28 mouse cellular contexts compared by ENCODE assay signal in the genomic region with DNA sequence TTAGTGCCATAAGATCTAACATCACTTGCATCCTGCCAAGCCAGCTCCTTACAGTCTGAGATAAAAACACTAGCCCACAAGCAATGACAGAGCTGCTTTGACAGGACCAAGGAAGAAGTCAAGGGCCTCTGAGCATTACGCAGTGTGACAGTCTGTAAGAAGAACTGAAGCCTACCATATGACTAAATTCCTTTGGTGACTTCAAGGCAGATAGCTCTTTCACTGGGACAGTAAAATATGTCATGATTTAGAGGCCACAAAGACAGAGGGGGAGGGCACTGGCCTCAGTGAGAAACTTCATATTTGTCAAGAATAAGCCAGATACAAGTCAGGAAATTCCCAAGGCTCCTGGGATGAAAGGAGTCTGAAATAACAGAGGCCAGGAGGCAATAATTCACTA. TPM values are rescaled to one million over a fixed set of nuclear protein-coding genes. Genes with fewer than 3 reads are reported as not detected.
A peak's percentile ranks its signal among the peaks of the same experiment; 100 is the strongest.
DNase-seq lines count a peak whose midpoint lies in the region; ATAC-seq and TF ChIP-seq lines count a peak whose summit lies in the region.
"Had no signal": no experiment of that assay in that cellular context is flagged by ENCODE, and none has a peak within 500 bp of the region (broad histone marks: within the 10 kb centered on the region; RNA-seq: fewer than 3 reads in every experiment).

No protein-coding gene starts in this region.

- DNase-seq in adrenal gland, adult (ENCODE audit: inconsistent age in 2 of 2, low spot score in 1 of 2), result peak; percentile 34 to 84
- DNase-seq in adrenal gland, adult 18-20 months (ENCODE audit: low spot score in 2 of 2), result no peak
- peak; percentile 0 for DNase-seq in limb, embryonic 14.5 days (ENCODE audit: low spot score)
- DNase-seq in limb, embryonic 10.5 days (ENCODE audit: low spot score), result no peak
- DNase-seq in adrenal gland, postnatal 36 days, result peak; percentile 15 to 35
- peak; percentile 85 for DNase-seq in kidney, postnatal 0 days (ENCODE audit: low spot score)
- DNase-seq in cerebellum, adult 18-20 months, result no peak
- no peak for DNase-seq in urinary bladder, postnatal 4 days (ENCODE audit: low spot score in 2 of 2)
- DNase-seq: cerebellum, adult 9-11 months; gastrocnemius, postnatal 25 days; heart, adult 18-20 months; right cerebral cortex, adult 18-20 months; right cerebral cortex, postnatal 4 days; thymus, postnatal 14 days had no signal

- no peak overlapping the region for H3K9ac ChIP-seq in limb, embryonic 14.5 days (ENCODE audit: low read depth, low read length, severe bottlenecking)
- no peak overlapping the region for H3K9ac ChIP-seq in kidney, postnatal 0 days (ENCODE audit: low read depth, low read length)
- H3K9ac ChIP-seq: embryonic facial prominence, embryonic 15.5 days; forebrain, embryonic 15.5 days; heart, embryonic 13.5 days; hindbrain, embryonic 12.5 days; limb, embryonic 13.5 days; liver, embryonic 15.5 days; midbrain, embryonic 15.5 days; neural tube, embryonic 12.5 days had no signal

- WGBS in limb, embryonic 14.5 days, result 77% methylated on average over 1 of the region's 1 CpGs
- 93% methylated on average over 1 of the region's 1 CpGs for WGBS in limb, embryonic 10.5 days
- WGBS in kidney, postnatal 0 days, result 48% methylated on average over 1 of the region's 1 CpGs

- no peak overlapping the region for H3K4me3 ChIP-seq in limb, embryonic 14.5 days (replicated peaks; ENCODE audit: low read length)
- no peak overlapping the region for H3K4me3 ChIP-seq in limb, embryonic 10.5 days
- H3K4me3 ChIP-seq in kidney, postnatal 0 days (replicated peaks; ENCODE audit: low read depth, low read length), result no peak overlapping the region
- H3K4me3 ChIP-seq: embryonic facial prominence, embryonic 15.5 days; forebrain, embryonic 15.5 days; heart, embryonic 13.5 days; hindbrain, embryonic 12.5 days; limb, embryonic 13.5 days; liver, embryonic 15.5 days; megakaryocyte, embryonic 14.5 days; midbrain, embryonic 15.5 days; neural tube, embryonic 12.5 days had no signal

- TF ChIP-seq POLR2A in limb, embryonic 14.5 days (IDR thresholded peaks at IDR 0.05; ENCODE audit: borderline replicate concordance, extremely low read depth, insufficient read depth, insufficient read length), result no peak

- TF ChIP-seq CTCF in kidney, postnatal 0 days (IDR thresholded peaks at IDR 0.05; ENCODE audit: low read depth), result no peak

- no peak for ATAC-seq in limb, embryonic 14.5 days (ENCODE audit: low FRiP score, low read depth)
- ATAC-seq in kidney, postnatal 0 days (replicated peaks; ENCODE audit: low FRiP score, low read depth), result peak; percentile 73; the same call in 1 of the 2 replicates
- ATAC-seq: activated CD4-positive, CD25-positive, alpha-beta regulatory T cell, adult 4 months; forebrain, embryonic 15.5 days; midbrain, embryonic 15.5 days had no signal

- no peaks in the 10 kb centered on the region for H3K36me3 ChIP-seq in limb, embryonic 14.5 days (ENCODE audit: control insufficient read depth, insufficient read depth, low read length)
- H3K36me3 ChIP-seq in limb, embryonic 10.5 days, result no peaks in the 10 kb centered on the region
- H3K36me3 ChIP-seq in kidney, postnatal 0 days (ENCODE audit: insufficient read depth, low read length), result no peaks in the 10 kb centered on the region
- H3K36me3 ChIP-seq: embryonic facial prominence, embryonic 15.5 days; forebrain, embryonic 15.5 days; heart, embryonic 13.5 days; hindbrain, embryonic 12.5 days; limb, embryonic 13.5 days; liver, embryonic 15.5 days; midbrain, embryonic 15.5 days; neural tube, embryonic 12.5 days had no signal

- H3K4me2 ChIP-seq in limb, embryonic 14.5 days (replicated peaks; ENCODE audit: low read depth, low read length, severe bottlenecking), result no peak overlapping the region
- H3K4me2 ChIP-seq in kidney, postnatal 0 days (ENCODE audit: low read length), result no peak overlapping the region
- H3K4me2 ChIP-seq: embryonic facial prominence, embryonic 15.5 days; forebrain, embryonic 15.5 days; heart, embryonic 13.5 days; hindbrain, embryonic 12.5 days; limb, embryonic 13.5 days; liver, embryonic 15.5 days; midbrain, embryonic 15.5 days; neural tube, embryonic 12.5 days had no signal

- no peaks in the 10 kb centered on the region for H3K27me3 ChIP-seq in limb, embryonic 14.5 days (ENCODE audit: control insufficient read depth, insufficient read depth, low read length)
- no peaks in the 10 kb centered on the region for H3K27me3 ChIP-seq in limb, embryonic 10.5 days (ENCODE audit: low read depth, poor library complexity, severe bottlenecking)
- H3K27me3 ChIP-seq in kidney, postnatal 0 days (ENCODE audit: insufficient read depth, low read length), result no peaks in the 10 kb centered on the region
- H3K27me3 ChIP-seq: embryonic facial prominence, embryonic 15.5 days; forebrain, embryonic 15.5 days; heart, embryonic 13.5 days; hindbrain, embryonic 12.5 days; limb, embryonic 13.5 days; liver, embryonic 15.5 days; midbrain, embryonic 15.5 days; neural tube, embryonic 12.5 days had no signal

- no peak overlapping the region for H3K27ac ChIP-seq in limb, embryonic 14.5 days (replicated peaks; ENCODE audit: low read depth, low read length)
- no peak overlapping the region for H3K27ac ChIP-seq in limb, embryonic 10.5 days
- H3K27ac ChIP-seq in kidney, postnatal 0 days, result no peak overlapping the region
- H3K27ac ChIP-seq: embryonic facial prominence, embryonic 15.5 days; forebrain, embryonic 15.5 days; heart, embryonic 13.5 days; hindbrain, embryonic 12.5 days; limb, embryonic 13.5 days; liver, embryonic 15.5 days; midbrain, embryonic 15.5 days; neural tube, embryonic 12.5 days had no signal

- no peaks in the 10 kb centered on the region for H3K9me3 ChIP-seq in limb, embryonic 14.5 days (ENCODE audit: control insufficient read depth, low read length)
- H3K9me3 ChIP-seq in limb, embryonic 10.5 days (replicated peaks), result no peaks in the 10 kb centered on the region
- H3K9me3 ChIP-seq in kidney, postnatal 0 days (replicated peaks; ENCODE audit: low read length), result no peaks in the 10 kb centered on the region
- H3K9me3 ChIP-seq: embryonic facial prominence, embryonic 15.5 days; forebrain, embryonic 15.5 days; heart, embryonic 13.5 days; hindbrain, embryonic 12.5 days; limb, embryonic 13.5 days; liver, embryonic 15.5 days; midbrain, embryonic 15.5 days; neural tube, embryonic 12.5 days had no signal

- no peaks in the 10 kb centered on the region for H3K4me1 ChIP-seq in limb, embryonic 14.5 days (ENCODE audit: control insufficient read depth, insufficient read depth, low read length)
- no peaks in the 10 kb centered on the region for H3K4me1 ChIP-seq in limb, embryonic 10.5 days
- no peaks in the 10 kb centered on the region for H3K4me1 ChIP-seq in kidney, postnatal 0 days (replicated peaks; ENCODE audit: insufficient read depth, low read length)
- H3K4me1 ChIP-seq: embryonic facial prominence, embryonic 15.5 days; forebrain, embryonic 15.5 days; heart, embryonic 13.5 days; hindbrain, embryonic 12.5 days; limb, embryonic 13.5 days; liver, embryonic 15.5 days; midbrain, embryonic 15.5 days; neural tube, embryonic 12.5 days had no signal

RNA-seq across cellular contexts. Expression of gene Adh4, which starts 7.3 kb away (rescaled TPM):
- 1 to 10 TPM in 1 of 2 experiments, under 1 TPM in 1; 0.80 to 2.3 TPM for total RNA-seq in adrenal gland, adult 18-20 months (2021)
- not detected in 2 replicates for polyA plus RNA-seq in limb, embryonic 14.5 days (2012; rRNA removed)
- not detected in 2 replicates for polyA plus RNA-seq in limb, embryonic 14.5 days (2014; fragmentation: Nextera tagmentation; extraction: Ambion mirVana)
- not detected in 2 replicates for polyA plus RNA-seq in limb, embryonic 10.5 days (2016; fragmentation: Nextera tagmentation; extraction: Ambion mirVana)
- under 1 TPM; 0.43 to 0.83 TPM for total RNA-seq in adrenal gland, postnatal 36 days (2021)
- polyA plus RNA-seq in kidney, postnatal 0 days (2015; fragmentation: Nextera tagmentation; extraction: Ambion mirVana), result not detected in 2 replicates
- total RNA-seq: common myeloid progenitor, adult 5-6 weeks; gastrocnemius, postnatal 25 days; heart, adult 18-20 months; heart, postnatal 25 days; left cerebral cortex, postnatal 14 days had no signal
- polyA plus RNA-seq: embryonic facial prominence, embryonic 15.5 days; forebrain, embryonic 15.5 days; heart, embryonic 13.5 days; hindbrain, embryonic 12.5 days; limb, embryonic 13.5 days; liver, embryonic 15.5 days; midbrain, embryonic 15.5 days; neural tube, embryonic 12.5 days; stomach, embryonic 14.5 days had no signal

RNA-seq across cellular contexts. Expression of gene Adh5, which starts 35.0 kb away (rescaled TPM):
- total RNA-seq in adrenal gland, adult 18-20 months (2021), result 100 to 1,000 TPM; 139 to 209 TPM
- polyA plus RNA-seq in limb, embryonic 14.5 days (2012; rRNA removed), result 86.4 and 104 TPM in 2 replicates
- polyA plus RNA-seq in limb, embryonic 14.5 days (2014; fragmentation: Nextera tagmentation; extraction: Ambion mirVana), result 171 and 193 TPM in 2 replicates
- polyA plus RNA-seq in limb, embryonic 10.5 days (2016; fragmentation: Nextera tagmentation; extraction: Ambion mirVana), result 256 and 282 TPM in 2 replicates
- total RNA-seq in adrenal gland, postnatal 36 days (2021), result 100 to 1,000 TPM; 160 to 207 TPM
- 280 and 288 TPM in 2 replicates for polyA plus RNA-seq in kidney, postnatal 0 days (2015; fragmentation: Nextera tagmentation; extraction: Ambion mirVana)

Comparison
In these comparisons a context has a peak if more than half of its experiments do, and no peak if none do; other contexts are left out.
1. DNase-seq: peak in adrenal gland, adult (2 of 2), limb, embryonic 14.5 days (single experiment), adrenal gland, postnatal 36 days (2 of 2) and kidney, postnatal 0 days (single experiment); none in adrenal gland, adult 18-20 months (0 of 2), limb, embryonic 10.5 days (single experiment), cerebellum, adult 18-20 months (0 of 2) and urinary bladder, postnatal 4 days (0 of 2).